Mouse (Mus musculus) bone marrow macrophage, adult 2 months (primary cell): ENCODE results near the gene Tcf7l1.

Experiments
- CTCF ChIP-seq: IDR thresholded peaks from 2 replicates; pipeline ENCODE4 v1.5.1; 2012; ENCODE audit warnings: low read depth, mild to moderate bottlenecking, low read length, moderate library complexity
- POLR2A ChIP-seq: IDR thresholded peaks from 2 replicates; pipeline ENCODE4 v1.6.1; 2012; ENCODE audit warnings: mild to moderate bottlenecking, low read depth, low read length, borderline replicate concordance

- TF ChIP-seq POLR2A (no peak), CTCF (no peak)
Observed at GRCm38 (mm10) chr6:72824971-72825737, 36.1 kb upstream of the Tcf7l1 start.
